Mouse (Mus musculus): ENCODE data around the gene H2-Eb2. TPM values are rescaled to one million over a fixed set of nuclear protein-coding genes. Genes with fewer than 3 reads are reported as not detected.
A peak's percentile ranks its signal among the peaks of the same experiment; 100 is the strongest.
"Not testable (repeated sequence)": the region's sequence is repeated elsewhere in the genome, so short reads cannot be mapped to it uniquely, and the experiment has no call there.

The H2-Eb2 gene
- polyA plus RNA-seq, 1 experiment from 2014 or later = not detected

DNA sequence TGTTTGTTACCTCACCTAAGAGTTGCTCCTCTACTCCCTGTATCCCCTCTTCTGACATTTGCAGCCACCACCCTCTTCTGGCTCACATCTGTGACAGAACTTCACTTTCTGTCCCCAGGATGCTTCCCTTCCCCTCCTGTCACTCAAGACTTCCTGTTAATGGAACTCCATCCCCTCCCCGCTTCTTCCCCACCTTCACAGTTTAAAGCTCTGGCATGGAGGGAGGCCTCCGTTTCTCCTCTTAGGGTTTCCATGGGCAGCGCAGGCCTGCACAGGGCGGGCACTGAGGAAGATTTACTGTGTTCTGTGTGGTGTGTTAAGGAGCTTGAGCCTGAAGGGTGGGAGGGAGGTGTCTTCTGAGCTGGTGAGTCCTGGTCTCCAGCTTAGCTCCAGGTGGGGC lies 17.3 kb upstream of the H2-Eb2 start:
- Histone ChIP-seq H3K4me1 (peaks cover 3% of the 10 kb centered on the region), H3K9me3 (replicated peaks) (no peaks in the 10 kb centered on the region), H3K27ac (no peak overlapping the region), H3K9ac (no peak overlapping the region), H3K4me3 (no peak overlapping the region), H3K4me2 (no peak overlapping the region), H3K36me3 (no peaks in the 10 kb centered on the region), H3K27me3 (replicated peaks) (peaks cover 17% of the 10 kb centered on the region; the same call in 1 of the 2 replicates)
- WGBS (ENCODE audit: insufficient replicate concordance) = 55% methylated on average over 4 of the region's 4 CpGs
- ATAC-seq = no peak

DNA sequence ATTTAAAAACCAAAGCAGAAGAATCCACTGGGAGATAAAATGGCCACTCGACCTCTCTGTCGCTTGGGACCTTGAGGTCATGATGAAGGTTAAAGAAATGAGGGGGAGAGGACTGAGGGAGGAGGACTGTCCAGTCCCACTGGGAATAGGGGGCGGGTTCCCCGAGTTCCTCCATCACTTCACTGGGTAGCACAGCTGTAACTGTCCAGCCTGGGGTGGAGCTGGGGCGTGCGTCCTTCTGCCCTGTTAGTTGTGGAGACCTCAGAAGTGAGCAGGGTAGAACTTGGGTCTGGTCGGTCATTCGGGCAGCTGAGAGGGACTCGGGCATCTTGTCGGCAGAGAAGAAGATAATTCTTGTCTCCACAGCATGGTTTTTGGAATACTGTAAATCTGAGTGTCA lies 16.2 kb upstream of the H2-Eb2 start:
- H3K27ac ChIP-seq = no peak overlapping the region
- H3K9ac ChIP-seq = no peak overlapping the region
- H3K27me3 ChIP-seq (replicated peaks) = peaks cover 11% of the 10 kb centered on the region; the same call in 1 of the 2 replicates
- H3K4me2 ChIP-seq = peak overlapping the region; percentile 74
- peaks cover 3% of the 10 kb centered on the region for H3K4me1 ChIP-seq
- peak overlapping the region; percentile 60 for H3K4me3 ChIP-seq
- H3K36me3 ChIP-seq = no peaks in the 10 kb centered on the region
- ATAC-seq = no peak
- WGBS (ENCODE audit: insufficient replicate concordance) = 35% methylated on average over 10 of the region's 10 CpGs
- H3K9me3 ChIP-seq (replicated peaks) = no peaks in the 10 kb centered on the region

DNA sequence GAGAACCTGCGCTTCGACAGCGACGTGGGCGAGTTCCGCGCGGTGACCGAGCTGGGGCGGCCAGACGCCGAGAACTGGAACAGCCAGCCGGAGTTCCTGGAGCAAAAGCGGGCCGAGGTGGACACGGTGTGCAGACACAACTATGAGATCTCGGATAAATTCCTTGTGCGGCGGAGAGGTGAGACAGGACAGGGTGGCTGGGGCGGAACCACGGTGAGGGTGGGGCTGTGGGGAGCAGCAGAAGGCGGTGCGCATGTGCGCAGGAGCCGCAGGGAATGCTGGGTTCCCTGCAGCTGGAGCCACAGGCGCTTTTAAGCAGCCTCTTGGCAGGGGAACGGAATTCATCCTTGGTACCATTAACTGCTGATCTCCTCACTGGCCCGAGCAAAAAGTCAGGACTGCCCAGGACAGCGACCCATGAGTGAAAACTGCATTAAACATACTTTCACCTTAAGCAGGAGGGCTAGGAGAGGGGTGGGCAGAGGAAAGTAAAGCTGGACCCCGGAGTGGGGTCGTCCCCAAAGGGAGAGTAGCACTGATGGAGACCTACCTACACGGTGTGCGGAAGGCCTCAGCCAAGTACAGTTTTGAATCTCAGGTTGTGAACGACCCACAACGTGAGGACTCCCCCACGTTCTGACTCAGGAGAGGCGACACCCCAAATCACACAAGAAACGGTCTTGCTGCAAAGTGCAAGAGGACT lies 15.6 kb upstream of the H2-Eb2 start:
- WGBS (ENCODE audit: insufficient replicate concordance) = 23% methylated on average over 38 of the region's 38 CpGs
- ATAC-seq = peak; percentile 68

DNA sequence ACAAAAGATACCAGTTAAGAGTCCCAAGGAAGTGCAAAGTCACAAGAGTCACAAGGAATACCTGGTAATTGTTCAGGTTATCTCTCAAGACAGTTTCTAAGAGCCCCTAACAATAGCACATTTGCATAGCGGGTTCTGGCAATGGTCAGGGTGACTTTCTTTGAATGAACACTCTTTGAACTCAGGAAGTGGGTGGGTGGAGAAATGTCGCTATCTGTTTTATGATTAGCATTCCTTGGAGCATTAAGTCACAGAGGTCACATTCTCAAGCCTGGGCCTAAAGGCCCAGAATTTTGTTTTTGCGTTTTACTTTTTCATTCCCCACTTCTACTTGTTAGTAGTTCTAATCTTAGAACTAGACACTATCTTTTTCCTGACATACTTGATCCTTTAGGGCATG lies 14.9 kb upstream of the H2-Eb2 start:
- not testable (repeated sequence) for H3K27ac ChIP-seq; H3K4me3 ChIP-seq; H3K4me1 ChIP-seq; H3K36me3 ChIP-seq; H3K9ac ChIP-seq; H3K4me2 ChIP-seq; ATAC-seq; H3K9me3 ChIP-seq (replicated peaks)
- peaks cover 11% of the 10 kb centered on the region; the same call in 1 of the 2 replicates for H3K27me3 ChIP-seq (replicated peaks)
- 70% methylated on average over 3 of the region's 3 CpGs for WGBS (ENCODE audit: insufficient replicate concordance)

More for the DNA sequence above, 15.6 kb upstream of the H2-Eb2 start:
- Histone ChIP-seq H3K36me3 (no peaks in the 10 kb centered on the region), H3K4me1 (peaks cover 3% of the 10 kb centered on the region), H3K4me2 (peak overlapping the region; percentile 74), H3K9me3 (replicated peaks) (no peaks in the 10 kb centered on the region), H3K27me3 (replicated peaks) (peaks cover 11% of the 10 kb centered on the region; the same call in 1 of the 2 replicates), H3K27ac (no peak overlapping the region), H3K9ac (peak overlapping the region; percentile 52), H3K4me3 (peak overlapping the region; percentile 60)

DNA sequence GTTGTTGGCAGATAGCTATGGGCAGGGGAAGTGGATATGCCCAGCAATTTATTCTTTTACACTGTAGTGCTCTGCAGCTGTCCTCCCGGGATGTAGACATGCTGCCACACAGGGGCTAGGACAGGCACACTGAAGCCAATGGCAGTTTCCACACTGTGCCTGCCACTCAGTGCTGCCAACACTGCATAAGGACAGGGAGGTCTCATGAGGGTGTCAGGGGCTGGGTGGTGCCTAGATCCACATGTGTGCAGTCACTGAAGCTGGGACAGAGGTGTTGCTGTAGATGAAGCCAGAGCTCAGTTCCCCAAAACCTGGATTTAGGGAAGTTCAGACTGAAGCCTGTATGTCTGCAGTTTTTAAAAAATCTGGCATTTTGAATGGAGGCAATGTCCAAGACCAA lies 13.3 kb upstream of the H2-Eb2 start:
- ATAC-seq = no peak
- Histone ChIP-seq H3K27ac (no peak overlapping the region), H3K4me2 (no peak overlapping the region), H3K4me3 (no peak overlapping the region), H3K27me3 (replicated peaks) (peaks cover 11% of the 10 kb centered on the region; the same call in 1 of the 2 replicates), H3K9me3 (replicated peaks) (no peaks in the 10 kb centered on the region), H3K9ac (no peak overlapping the region), H3K4me1 (peaks cover 3% of the 10 kb centered on the region), H3K36me3 (no peaks in the 10 kb centered on the region)
- 54% methylated on average over 1 of the region's 1 CpGs for WGBS (ENCODE audit: insufficient replicate concordance)

DNA sequence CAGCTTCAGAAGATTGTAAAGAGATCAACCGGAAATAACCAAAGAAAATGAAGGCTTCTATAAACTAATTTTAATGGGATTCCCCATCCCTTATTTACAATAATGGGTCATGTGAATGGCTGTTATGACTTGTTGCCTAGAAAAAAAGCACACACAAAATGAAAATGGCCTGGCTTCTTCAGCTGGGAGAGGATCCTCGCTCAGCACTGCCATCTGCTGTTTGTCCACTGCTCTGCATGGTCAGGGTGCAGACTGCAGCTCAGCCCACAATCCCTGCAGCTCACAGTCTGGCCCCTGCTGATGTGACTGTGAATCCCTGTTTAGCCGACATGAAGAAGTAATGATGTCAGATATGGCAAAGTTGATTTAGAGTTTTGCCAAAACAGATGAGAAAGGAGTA lies 12.1 kb upstream of the H2-Eb2 start:
- Histone ChIP-seq H3K9ac (no peak overlapping the region), H3K36me3 (no peaks in the 10 kb centered on the region), H3K4me1 (peaks cover 3% of the 10 kb centered on the region), H3K27me3 (replicated peaks) (peaks cover 6% of the 10 kb centered on the region; the same call in 1 of the 2 replicates), H3K27ac (no peak overlapping the region), H3K4me2 (no peak overlapping the region), H3K4me3 (no peak overlapping the region), H3K9me3 (replicated peaks) (no peaks in the 10 kb centered on the region)
- WGBS (ENCODE audit: insufficient replicate concordance) = 34% methylated on average over 3 of the region's 3 CpGs
- ATAC-seq = no peak

DNA sequence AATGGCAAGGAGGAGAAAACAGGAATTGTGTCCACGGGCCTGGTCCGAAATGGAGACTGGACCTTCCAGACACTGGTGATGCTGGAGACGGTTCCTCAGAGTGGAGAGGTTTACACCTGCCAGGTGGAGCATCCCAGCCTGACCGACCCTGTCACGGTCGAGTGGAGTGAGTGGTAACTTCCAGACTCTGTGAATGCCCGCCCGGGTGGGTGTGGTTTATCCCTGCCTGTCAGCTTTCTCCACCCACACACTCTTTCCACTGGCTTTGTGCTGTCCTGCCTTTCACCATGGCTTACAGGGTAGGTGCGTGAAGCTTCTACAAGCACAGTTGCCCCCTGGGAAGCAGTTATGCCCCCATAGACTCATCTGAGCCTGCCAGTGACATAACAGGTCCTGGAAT lies 11.2 kb upstream of the H2-Eb2 start:
- peaks cover 4% of the 10 kb centered on the region; the same call in 1 of the 2 replicates for H3K27me3 ChIP-seq (replicated peaks)
- H3K4me1 ChIP-seq = peaks cover under 1% of the 10 kb centered on the region
- H3K27ac ChIP-seq = no peak overlapping the region
- no peaks in the 10 kb centered on the region for H3K36me3 ChIP-seq
- H3K4me3 ChIP-seq = no peak overlapping the region
- no peak for ATAC-seq
- H3K4me2 ChIP-seq = no peak overlapping the region
- WGBS (ENCODE audit: insufficient replicate concordance) = 59% methylated on average over 9 of the region's 9 CpGs
- no peaks in the 10 kb centered on the region for H3K9me3 ChIP-seq (replicated peaks)
- H3K9ac ChIP-seq = no peak overlapping the region

DNA sequence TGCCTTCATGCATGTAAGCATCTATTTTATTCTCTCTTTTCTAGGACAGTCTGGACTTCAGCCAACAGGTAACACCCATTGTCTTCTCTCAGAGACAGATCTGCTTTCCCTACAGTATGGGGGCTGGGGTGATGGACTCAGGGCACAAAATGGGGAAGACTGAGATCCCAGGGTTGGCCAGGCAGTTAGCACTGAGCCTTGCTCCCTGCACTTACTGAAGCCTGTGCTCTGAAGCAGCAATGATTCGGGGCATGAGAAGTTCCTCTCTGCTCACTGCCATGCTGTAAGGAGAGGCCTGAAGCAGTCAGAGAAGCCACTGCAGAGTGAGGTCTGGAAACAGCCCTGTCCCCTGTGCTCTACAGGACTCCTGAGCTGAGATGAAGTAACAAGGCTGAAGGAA lies 10.0 kb upstream of the H2-Eb2 start:
- Histone ChIP-seq H3K9me3 (replicated peaks) (no peaks in the 10 kb centered on the region), H3K9ac (no peak overlapping the region), H3K4me2 (no peak overlapping the region), H3K27me3 (replicated peaks) (no peaks in the 10 kb centered on the region), H3K36me3 (no peaks in the 10 kb centered on the region), H3K27ac (no peak overlapping the region), H3K4me3 (no peak overlapping the region), H3K4me1 (no peaks in the 10 kb centered on the region)
- WGBS (ENCODE audit: insufficient replicate concordance) = 61% methylated on average over 1 of the region's 1 CpGs
- ATAC-seq = no peak

DNA sequence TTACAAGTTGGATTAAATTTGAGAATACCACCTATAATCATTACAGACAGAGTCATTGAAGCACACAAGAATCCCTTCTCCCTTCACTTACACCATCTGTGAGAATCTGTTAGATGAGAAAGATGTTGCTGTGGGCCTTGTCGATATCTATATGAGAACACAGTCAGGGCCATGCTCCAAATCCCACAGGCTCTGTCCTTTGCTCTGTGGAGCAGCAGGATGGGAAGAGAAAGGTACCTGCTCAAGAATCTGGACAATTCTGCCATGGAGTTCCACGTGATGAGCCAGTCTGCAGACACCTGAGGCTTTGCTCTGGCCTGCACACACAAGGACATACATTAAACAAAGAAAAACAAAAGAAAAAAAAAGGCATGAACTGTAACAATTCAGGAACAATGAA lies 8.8 kb upstream of the H2-Eb2 start:
- no peak overlapping the region for H3K9ac ChIP-seq
- H3K4me1 ChIP-seq = no peaks in the 10 kb centered on the region
- no peak overlapping the region for H3K27ac ChIP-seq
- H3K36me3 ChIP-seq = no peaks in the 10 kb centered on the region
- no peak for ATAC-seq
- no peaks in the 10 kb centered on the region for H3K9me3 ChIP-seq (replicated peaks)
- 66% methylated on average over 2 of the region's 2 CpGs for WGBS (ENCODE audit: insufficient replicate concordance)
- no peak overlapping the region for H3K4me2 ChIP-seq
- H3K27me3 ChIP-seq (replicated peaks) = no peaks in the 10 kb centered on the region
- no peak overlapping the region for H3K4me3 ChIP-seq

DNA sequence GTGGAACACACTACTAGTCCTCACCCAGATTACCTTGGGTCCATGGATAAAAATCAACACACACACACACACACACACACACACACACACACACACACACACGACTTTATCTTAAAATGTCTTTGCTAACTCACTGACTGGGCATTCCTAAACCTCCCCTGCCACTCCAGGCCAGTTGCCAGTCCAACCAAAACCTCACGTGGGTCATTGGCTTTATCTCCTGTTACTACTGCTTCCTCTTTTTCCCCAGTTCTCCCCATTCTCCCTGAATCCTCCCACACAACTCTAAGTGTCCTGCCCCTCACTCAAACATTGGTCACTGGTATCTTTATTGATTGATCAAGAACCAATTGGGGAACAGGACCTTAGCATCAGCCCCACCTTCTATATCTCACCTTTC lies 8.2 kb upstream of the H2-Eb2 start:
- no peaks in the 10 kb centered on the region for H3K27me3 ChIP-seq (replicated peaks)
- H3K4me1 ChIP-seq = no peaks in the 10 kb centered on the region
- no peak overlapping the region for H3K9ac ChIP-seq
- 5% methylated on average over 2 of the region's 2 CpGs for WGBS (ENCODE audit: insufficient replicate concordance)
- no peak overlapping the region for H3K27ac ChIP-seq
- H3K9me3 ChIP-seq (replicated peaks) = no peaks in the 10 kb centered on the region
- H3K4me3 ChIP-seq = no peak overlapping the region
- H3K4me2 ChIP-seq = no peak overlapping the region
- H3K36me3 ChIP-seq = no peaks in the 10 kb centered on the region
- ATAC-seq = no peak

DNA sequence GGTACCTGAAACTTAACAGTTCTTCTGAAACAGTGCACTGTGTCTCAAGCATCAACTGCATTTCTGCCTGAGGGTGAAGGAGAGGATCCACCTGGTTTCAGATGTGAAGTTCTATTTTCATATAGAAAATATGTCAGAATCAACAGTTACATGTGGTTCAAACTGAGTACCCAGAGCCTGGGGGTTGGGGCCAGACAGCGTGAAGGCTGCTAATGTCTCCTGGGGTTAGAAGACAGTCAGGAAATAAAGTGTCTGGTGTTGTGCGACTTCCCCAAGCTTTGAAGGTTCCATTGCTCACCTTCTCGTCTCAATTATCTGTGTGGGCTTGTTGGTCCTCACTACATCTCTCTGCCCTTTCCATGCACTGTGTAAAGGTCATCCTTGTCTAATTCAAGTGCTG lies 908 bp downstream of the H2-Eb2 start:
- Histone ChIP-seq H3K27ac (no peak overlapping the region), H3K4me3 (no peak overlapping the region), H3K9ac (no peak overlapping the region), H3K4me2 (no peak overlapping the region), H3K9me3 (replicated peaks) (no peaks in the 10 kb centered on the region), H3K36me3 (no peaks in the 10 kb centered on the region), H3K4me1 (no peaks in the 10 kb centered on the region), H3K27me3 (replicated peaks) (no peaks in the 10 kb centered on the region; the same call in 1 of the 2 replicates)
- ATAC-seq = no peak
- WGBS (ENCODE audit: insufficient replicate concordance) = 44% methylated on average over 3 of the region's 3 CpGs

DNA sequence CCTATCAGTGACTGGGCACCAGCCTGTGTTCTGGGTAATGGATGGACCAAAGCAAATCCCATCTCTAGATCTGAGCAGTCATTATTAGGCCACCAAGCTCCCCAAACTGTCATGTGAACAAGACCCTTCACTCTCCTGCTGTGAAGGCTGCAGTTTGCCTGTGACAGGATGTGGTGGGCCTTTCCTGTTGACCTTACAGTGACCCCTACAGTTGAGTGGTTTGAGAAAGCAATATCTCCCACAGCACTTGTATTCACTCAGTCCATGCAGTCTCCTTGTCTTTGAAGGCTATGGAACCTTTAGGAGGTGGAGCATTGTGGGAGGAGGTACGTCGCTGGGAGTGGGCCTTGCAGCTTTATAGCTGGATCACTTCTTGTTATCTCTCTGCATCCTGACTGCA lies 4.3 kb downstream of the H2-Eb2 start:
- Histone ChIP-seq H3K4me2 (no peak overlapping the region), H3K9ac (no peak overlapping the region), H3K27ac (no peak overlapping the region), H3K27me3 (replicated peaks) (no peaks in the 10 kb centered on the region; the same call in 1 of the 2 replicates), H3K36me3 (no peaks in the 10 kb centered on the region), H3K9me3 (replicated peaks) (no peaks in the 10 kb centered on the region), H3K4me1 (no peaks in the 10 kb centered on the region), H3K4me3 (no peak overlapping the region)
- ATAC-seq = no peak
- WGBS (ENCODE audit: insufficient replicate concordance) = 12% methylated on average over 2 of the region's 2 CpGs

DNA sequence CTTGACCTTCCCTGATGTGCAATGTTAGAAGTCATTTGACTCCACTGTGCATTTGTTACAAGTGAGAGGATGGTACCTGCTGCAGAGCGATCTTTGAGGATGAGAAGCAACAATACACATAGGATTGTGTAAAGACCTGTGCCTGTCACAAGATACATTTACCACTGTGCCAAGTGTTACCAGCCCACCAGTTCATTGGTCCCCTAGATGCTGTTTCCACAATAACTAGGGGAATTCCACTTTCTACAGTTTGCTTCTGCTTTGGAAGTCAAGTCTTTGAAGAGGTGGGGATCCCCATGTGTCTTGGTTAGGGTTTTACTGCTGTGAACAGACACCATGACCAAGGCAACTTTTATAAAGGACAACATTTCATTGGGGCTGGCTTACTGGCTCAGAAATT lies 5.7 kb downstream of the H2-Eb2 start:
- H3K9ac ChIP-seq = no peak overlapping the region
- H3K4me1 ChIP-seq = no peaks in the 10 kb centered on the region
- no peak overlapping the region for H3K27ac ChIP-seq
- no peak for ATAC-seq
- H3K27me3 ChIP-seq (replicated peaks) = no peaks in the 10 kb centered on the region; the same call in 1 of the 2 replicates
- H3K36me3 ChIP-seq = no peaks in the 10 kb centered on the region
- 72% methylated on average over 1 of the region's 1 CpGs for WGBS (ENCODE audit: insufficient replicate concordance)
- no peaks in the 10 kb centered on the region for H3K9me3 ChIP-seq (replicated peaks)
- no peak overlapping the region for H3K4me2 ChIP-seq
- H3K4me3 ChIP-seq = no peak overlapping the region
